Mouse (Mus musculus): ENCODE data around the gene Ube2v1. TPM values are rescaled to one million over a fixed set of nuclear protein-coding genes. Genes with fewer than 3 reads are reported as not detected.

Ube2v1 gene
- polyA plus RNA-seq, 1 experiment from 2014 or later = 289 TPM

GRCm38 (mm10) chr2:167577186-167577785, 54.6 kb downstream of the Ube2v1 start:
- Histone ChIP-seq H3K4me2 (no peak overlapping the region), H3K9ac (no peak overlapping the region), H3K27ac (no peak overlapping the region), H3K4me3 (no peak overlapping the region), H3K27me3 (no peaks in the 10 kb centered on the region), H3K4me1 (peaks cover 26% of the 10 kb centered on the region; the same call in 1 of the 2 replicates), H3K36me3 (no peaks in the 10 kb centered on the region), H3K9me3 (no peaks in the 10 kb centered on the region)
- ATAC-seq (ENCODE audit: insufficient number of reproducible peaks, low FRiP score, low TSS enrichment, low read depth) = no peak
- WGBS = 62% methylated on average over 9 of the region's 9 CpGs

- Histone ChIP-seq H3K27ac (no peak overlapping the region), H3K4me1 (peaks cover 27% of the 10 kb centered on the region)
- 82% methylated on average over 8 of the region's 8 CpGs for WGBS
Observed at GRCm38 (mm10) chr2:167576121-167576620, 55.7 kb downstream of the Ube2v1 start.

GRCm38 (mm10) chr2:167575581-167575980, 56.3 kb downstream of the Ube2v1 start:
- WGBS = 89% methylated on average over 7 of the region's 7 CpGs

More at GRCm38 (mm10) chr2:167576121-167576620, 55.7 kb downstream of the Ube2v1 start:
- H3K9me3 ChIP-seq = no peaks in the 10 kb centered on the region
- H3K4me2 ChIP-seq = no peak overlapping the region
- no peak overlapping the region for H3K4me3 ChIP-seq
- no peak for ATAC-seq (ENCODE audit: insufficient number of reproducible peaks, low FRiP score, low TSS enrichment, low read depth)
- H3K36me3 ChIP-seq = no peaks in the 10 kb centered on the region
- no peak overlapping the region for H3K9ac ChIP-seq
- H3K27me3 ChIP-seq = no peaks in the 10 kb centered on the region

GRCm38 (mm10) chr2:167574814-167575213, 57.1 kb downstream of the Ube2v1 start:
- H3K9ac ChIP-seq = no peak overlapping the region
- 44% methylated on average over 9 of the region's 9 CpGs for WGBS
- no peaks in the 10 kb centered on the region for H3K27me3 ChIP-seq
- H3K4me1 ChIP-seq = peaks cover 41% of the 10 kb centered on the region
- no peak for ATAC-seq (ENCODE audit: insufficient number of reproducible peaks, low FRiP score, low TSS enrichment, low read depth)
- H3K4me2 ChIP-seq = no peak overlapping the region
- H3K4me3 ChIP-seq = no peak overlapping the region
- 0 out of 2 replicates have a peak overlapping the region, but pooled peaks have one; percentile 34 for H3K27ac ChIP-seq
- H3K9me3 ChIP-seq = no peaks in the 10 kb centered on the region
- no peaks in the 10 kb centered on the region for H3K36me3 ChIP-seq

More at GRCm38 (mm10) chr2:167575581-167575980, 56.3 kb downstream of the Ube2v1 start:
- Histone ChIP-seq H3K9me3 (no peaks in the 10 kb centered on the region), H3K27me3 (no peaks in the 10 kb centered on the region), H3K36me3 (no peaks in the 10 kb centered on the region), H3K9ac (no peak overlapping the region), H3K27ac (no peak overlapping the region), H3K4me2 (no peak overlapping the region), H3K4me3 (no peak overlapping the region), H3K4me1 (peaks cover 33% of the 10 kb centered on the region)
- no peak for ATAC-seq (ENCODE audit: insufficient number of reproducible peaks, low FRiP score, low TSS enrichment, low read depth)

DNA sequence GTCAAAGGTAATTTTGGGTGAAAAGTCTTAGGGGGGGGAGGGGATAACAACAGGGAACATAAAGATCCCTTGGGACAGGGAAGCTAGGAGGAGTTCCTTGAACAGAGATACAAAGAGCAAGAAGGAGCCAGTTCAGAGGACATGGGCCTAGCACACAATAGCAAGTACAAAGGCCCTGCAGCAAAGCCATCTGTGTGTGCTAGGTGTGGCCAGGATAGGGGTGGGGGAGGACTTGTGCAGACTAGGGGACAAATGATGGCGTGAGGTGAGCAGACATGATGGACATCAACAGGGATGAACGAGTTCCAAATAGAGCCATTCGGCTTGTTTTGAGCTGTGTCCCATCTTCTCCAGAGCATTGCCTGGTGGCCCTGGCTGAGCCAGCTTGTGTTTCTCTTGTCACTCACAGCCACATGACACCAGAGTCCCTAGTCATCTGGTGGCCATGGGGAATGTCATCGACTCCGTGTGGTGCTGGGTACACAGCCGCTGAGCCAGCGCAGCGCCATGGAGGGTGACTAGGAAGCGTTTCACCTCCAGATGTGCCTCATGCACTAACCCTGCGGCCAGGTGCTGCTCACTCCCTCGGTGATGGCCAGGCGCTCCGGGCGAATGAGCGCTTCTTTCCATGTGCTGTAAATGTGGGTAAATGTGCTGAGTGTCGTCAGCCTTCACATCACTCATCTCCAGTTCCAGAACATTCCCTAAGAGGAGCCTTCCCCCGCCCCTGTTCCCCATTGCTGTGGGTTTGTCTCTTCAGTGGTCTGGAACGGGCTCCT, 60.3 kb downstream of the Ube2v1 start:
- no peak for ATAC-seq (ENCODE audit: insufficient number of reproducible peaks, low FRiP score, low TSS enrichment, low read depth)
- Histone ChIP-seq H3K4me2 (no peak overlapping the region), H3K9me3 (no peaks in the 10 kb centered on the region), H3K9ac (no peak overlapping the region), H3K27ac (peak overlapping the region; percentile 90), H3K4me3 (no peak overlapping the region), H3K27me3 (no peaks in the 10 kb centered on the region), H3K4me1 (peaks cover 48% of the 10 kb centered on the region), H3K36me3 (no peaks in the 10 kb centered on the region)
- 74% methylated on average over 18 of the region's 18 CpGs for WGBS

- 78% methylated on average over 6 of the region's 6 CpGs for WGBS
- Histone ChIP-seq H3K9ac (no peak overlapping the region), H3K4me2 (no peak overlapping the region), H3K4me3 (no peak overlapping the region), H3K4me1 (peaks cover 52% of the 10 kb centered on the region), H3K36me3 (no peaks in the 10 kb centered on the region), H3K27me3 (no peaks in the 10 kb centered on the region), H3K9me3 (no peaks in the 10 kb centered on the region), H3K27ac (peak overlapping the region; percentile 90)
- no peak for ATAC-seq (ENCODE audit: insufficient number of reproducible peaks, low FRiP score, low TSS enrichment, low read depth)
Observed at GRCm38 (mm10) chr2:167570815-167571214, 61.1 kb downstream of the Ube2v1 start.

- no peak overlapping the region for H3K9ac ChIP-seq
- peak overlapping the region; percentile 90 for H3K27ac ChIP-seq
- no peak overlapping the region for H3K4me2 ChIP-seq
- whole genome bisulfite sequencing = 25% methylated on average over 13 of the region's 13 CpGs
- H3K4me1 ChIP-seq = peaks cover 58% of the 10 kb centered on the region
- H3K4me3 ChIP-seq = no peak overlapping the region
- no peaks in the 10 kb centered on the region for H3K9me3 ChIP-seq
- H3K36me3 ChIP-seq = no peaks in the 10 kb centered on the region
- ATAC-seq (ENCODE audit: insufficient number of reproducible peaks, low FRiP score, low TSS enrichment, low read depth) = peak; percentile 62
- no peaks in the 10 kb centered on the region for H3K27me3 ChIP-seq
Observed at GRCm38 (mm10) chr2:167569934-167570651, 61.8 kb downstream of the Ube2v1 start.

DNA sequence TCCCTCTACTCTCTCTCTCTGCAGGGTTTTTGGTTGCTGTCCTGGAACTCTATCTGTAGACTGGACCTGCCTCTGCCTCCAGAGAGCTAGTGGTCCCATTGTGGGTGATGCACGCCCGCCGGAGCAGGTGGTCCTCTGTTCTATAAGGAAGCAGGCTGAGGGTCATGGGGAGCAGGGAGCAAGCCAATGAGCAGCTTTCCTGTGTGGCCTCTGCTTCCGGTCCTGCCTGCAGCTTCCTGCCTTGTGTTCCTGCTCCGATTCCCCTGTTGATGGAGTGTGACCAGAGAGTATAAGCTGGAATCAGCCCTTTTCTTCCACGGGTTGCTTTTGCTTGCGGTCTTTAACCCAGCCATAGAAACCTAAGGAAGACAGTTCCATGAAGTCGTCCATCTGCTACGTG, 63.8 kb downstream of the Ube2v1 start:
- H3K4me2 ChIP-seq = no peak overlapping the region
- peak overlapping the region; percentile 67; the same call in 1 of the 2 replicates for H3K27ac ChIP-seq
- H3K27me3 ChIP-seq = no peaks in the 10 kb centered on the region
- ATAC-seq (ENCODE audit: insufficient number of reproducible peaks, low FRiP score, low TSS enrichment, low read depth) = no peak
- no peaks in the 10 kb centered on the region for H3K9me3 ChIP-seq
- no peak overlapping the region for H3K4me3 ChIP-seq
- H3K4me1 ChIP-seq = peaks cover 69% of the 10 kb centered on the region
- WGBS = 82% methylated on average over 9 of the region's 9 CpGs
- no peaks in the 10 kb centered on the region for H3K36me3 ChIP-seq
- no peak overlapping the region for H3K9ac ChIP-seq

- Histone ChIP-seq H3K27me3 (no peaks in the 10 kb centered on the region), H3K9ac (no peak overlapping the region), H3K4me2 (peak overlapping the region; percentile 38), H3K27ac (peak overlapping the region; percentile 93), H3K4me1 (peaks cover 72% of the 10 kb centered on the region), H3K9me3 (no peaks in the 10 kb centered on the region), H3K4me3 (peak overlapping the region; percentile 9), H3K36me3 (no peaks in the 10 kb centered on the region)
- ATAC-seq (ENCODE audit: insufficient number of reproducible peaks, low FRiP score, low TSS enrichment, low read depth) = peak; percentile 41
- WGBS = 2% methylated on average over 19 of the region's 19 CpGs
Observed at GRCm38 (mm10) chr2:167565682-167566081, 66.2 kb downstream of the Ube2v1 start.

GRCm38 (mm10) chr2:167565312-167565656, 66.6 kb downstream of the Ube2v1 start:
- no peaks in the 10 kb centered on the region for H3K36me3 ChIP-seq
- no peak overlapping the region for H3K9ac ChIP-seq
- H3K27me3 ChIP-seq = no peaks in the 10 kb centered on the region
- peak overlapping the region; percentile 9; the same call in 1 of the 2 replicates for H3K4me3 ChIP-seq
- peaks cover 69% of the 10 kb centered on the region for H3K4me1 ChIP-seq
- ATAC-seq (ENCODE audit: insufficient number of reproducible peaks, low FRiP score, low TSS enrichment, low read depth) = no peak
- peak overlapping the region; percentile 38 for H3K4me2 ChIP-seq
- WGBS = 30% methylated on average over 3 of the region's 3 CpGs
- peak overlapping the region; percentile 93 for H3K27ac ChIP-seq
- H3K9me3 ChIP-seq = no peaks in the 10 kb centered on the region

- Histone ChIP-seq H3K4me1 (peaks cover 69% of the 10 kb centered on the region), H3K9ac (no peak overlapping the region), H3K27ac (peak overlapping the region; percentile 93), H3K4me3 (no peak overlapping the region), H3K36me3 (no peaks in the 10 kb centered on the region), H3K9me3 (no peaks in the 10 kb centered on the region), H3K27me3 (no peaks in the 10 kb centered on the region), H3K4me2 (no peak overlapping the region)
- 62% methylated on average over 13 of the region's 13 CpGs for WGBS
- ATAC-seq (ENCODE audit: insufficient number of reproducible peaks, low FRiP score, low TSS enrichment, low read depth) = no peak
Observed at GRCm38 (mm10) chr2:167564551-167565311, 67.2 kb downstream of the Ube2v1 start.
